Mouse (Mus musculus) neural tube, embryonic 13.5 days (tissue): ENCODE data around the gene Oprd1. TPM values are rescaled to one million over a fixed set of nuclear protein-coding genes. Genes with fewer than 3 reads are reported as not detected.

Source experiments
- ATAC-seq: fragments of 200-750 bp; cut with Nextera tagmentation; 2 replicates; pipeline ENCODE4 v1.8.0; 2017; ENCODE audit warnings: low read depth, mild to moderate bottlenecking, moderate TSS enrichment, moderate library complexity
- H3K27ac ChIP-seq: fragments of 300-500 bp; sonication (generic); replicated peaks from 2 replicates; pipeline ENCODE4 v1.5.1; 2015; ENCODE audit warnings: moderate library complexity, mild to moderate bottlenecking, inconsistent platforms
- H3K27me3 ChIP-seq: fragments of 300-500 bp; sonication (generic); 2 replicates; pipeline ENCODE4 v1.6.1; 2015; ENCODE audit warnings: mild to moderate bottlenecking, inconsistent platforms
- H3K36me3 ChIP-seq: fragments of 300-500 bp; sonication (generic); 2 replicates; pipeline ENCODE4 v1.6.1; 2015; ENCODE audit warnings: mild to moderate bottlenecking, inconsistent platforms
- H3K4me1 ChIP-seq: fragments of 300-500 bp; sonication (generic); replicated peaks from 2 replicates; pipeline ENCODE4 v1.6.1; 2015; ENCODE audit warnings: inconsistent platforms
- H3K4me2 ChIP-seq: fragments of 300-500 bp; sonication (generic); 2 replicates; pipeline ENCODE4 v1.6.1; 2015; ENCODE audit warnings: inconsistent platforms, mild to moderate bottlenecking, moderate library complexity
- H3K4me3 ChIP-seq: fragments of 300-500 bp; sonication (generic); 2 replicates; pipeline ENCODE4 v1.5.1; 2015; ENCODE audit warnings: mild to moderate bottlenecking, inconsistent platforms
- H3K9ac ChIP-seq: fragments of 300-500 bp; sonication (generic); 2 replicates; pipeline ENCODE4 v1.6.1; 2015; ENCODE audit warnings: moderate library complexity, mild to moderate bottlenecking, inconsistent platforms
- H3K9me3 ChIP-seq: fragments of 300-500 bp; sonication (generic); 2 replicates; pipeline ENCODE4 v1.6.1; 2016; ENCODE audit warnings: inconsistent platforms
- WGBS: fragments of 180-500 bp; shearing (Covaris S2); methylation state at CpG from one replicate; pipeline ENCODE4 v1.1.7; 2015; 5-methylcytosine and 5-hydroxymethylcytosine counted together
- polyA plus RNA-seq: library from polyadenylated mRNA; unstranded; fragments of >200 nt; fragmentation: Nextera tagmentation; extraction: Ambion mirVana; gene quantifications from 2 replicates; pipeline ENCODE4 v1.2.1, GENCODE M21; 2015

Oprd1 gene
- polyA plus RNA-seq, 1 experiment from 2014 or later: 0.77 TPM

DNA sequence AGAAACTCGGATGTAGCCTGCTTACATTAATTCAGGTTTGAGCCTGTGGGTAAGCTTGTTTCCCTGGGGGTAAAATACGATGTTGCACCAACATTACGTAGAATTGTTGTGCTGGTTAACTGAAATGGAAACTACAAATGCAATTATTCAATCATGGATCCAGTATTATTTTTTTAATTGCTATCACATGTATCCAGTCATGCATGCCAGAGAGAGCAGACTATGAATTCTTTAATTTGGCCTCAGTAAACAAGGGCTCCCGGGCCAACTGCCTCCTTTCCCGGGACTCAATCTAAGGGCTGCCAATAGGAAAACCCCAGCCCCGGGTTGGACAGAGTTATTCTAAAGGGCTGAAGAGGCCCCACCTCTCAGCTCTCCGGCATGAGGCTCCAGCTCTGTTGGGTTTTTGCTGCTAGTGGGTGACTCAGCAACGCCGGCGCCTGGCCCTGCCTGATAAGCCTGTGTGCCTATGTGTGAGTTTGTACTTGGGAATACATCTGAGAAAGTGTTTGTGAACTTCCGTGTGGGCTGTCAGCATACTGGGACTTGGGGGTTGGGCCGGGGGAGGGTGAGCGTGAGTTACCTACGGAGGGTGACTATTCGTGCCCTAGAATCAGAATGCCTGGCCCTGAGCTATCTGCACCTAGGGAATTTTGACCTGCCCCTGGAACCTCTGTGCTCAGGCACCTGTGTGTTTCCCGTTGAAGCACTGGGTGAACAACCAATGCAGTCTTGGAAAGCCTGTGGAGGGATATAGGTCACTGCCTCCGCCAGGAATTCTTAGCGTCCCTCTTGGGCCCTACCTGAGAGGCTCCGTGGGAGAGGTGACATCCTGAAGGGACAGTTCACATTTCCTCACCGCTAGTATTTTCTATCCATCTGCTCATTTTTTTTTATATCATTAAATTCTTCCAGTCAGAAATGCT lies 67.5 kb downstream of the Oprd1 start:
- Histone ChIP-seq H3K27ac (no peak overlapping the region), H3K9me3 (no peaks in the 10 kb centered on the region), H3K4me1 (peaks cover 15% of the 10 kb centered on the region), H3K36me3 (no peaks in the 10 kb centered on the region), H3K27me3 (peaks cover 13% of the 10 kb centered on the region; the same call in 1 of the 2 replicates), H3K9ac (no peak overlapping the region), H3K4me3 (no peak overlapping the region), H3K4me2 (no peak overlapping the region; the same call in 1 of the 2 replicates)
- WGBS: 41% methylated on average over 20 of the region's 20 CpGs
- no peak for ATAC-seq

- Histone ChIP-seq H3K4me2 (peak overlapping the region; percentile 97), H3K27ac (no peak overlapping the region), H3K4me3 (peak overlapping the region; percentile 59), H3K36me3 (no peaks in the 10 kb centered on the region), H3K27me3 (peaks cover 13% of the 10 kb centered on the region; the same call in 1 of the 2 replicates), H3K4me1 (peaks cover 15% of the 10 kb centered on the region), H3K9ac (no peak overlapping the region), H3K9me3 (no peaks in the 10 kb centered on the region)
- 44% methylated on average over 1 of the region's 1 CpGs for WGBS
- no peak for ATAC-seq
Measured at GRCm38 (mm10) chr4:132075796-132076195, 68.5 kb downstream of the Oprd1 start.

- H3K9me3 ChIP-seq: no peaks in the 10 kb centered on the region
- WGBS: 2% methylated on average over 47 of the region's 47 CpGs
- peaks cover 13% of the 10 kb centered on the region; the same call in 1 of the 2 replicates for H3K27me3 ChIP-seq
- peaks cover 15% of the 10 kb centered on the region for H3K4me1 ChIP-seq
- H3K9ac ChIP-seq: peak within 1 kb of the TSS; percentile 76
- H3K27ac ChIP-seq: no peak within 1 kb of the TSS
- ATAC-seq: peak; percentile 92
- peak within 1 kb of the TSS; percentile 97 for H3K4me2 ChIP-seq
- H3K4me3 ChIP-seq: peak within 1 kb of the TSS; percentile 59
- no peaks in the 10 kb centered on the region for H3K36me3 ChIP-seq
Measured at GRCm38 (mm10) chr4:132074933-132075769, 69.1 kb downstream of the Oprd1 start, which contains the start of gene Epb41. TSS of gene Epb41 (minus strand) at chr4:132075321.

- ATAC-seq: peak; percentile 65
- Histone ChIP-seq H3K4me1 (peaks cover 15% of the 10 kb centered on the region), H3K27ac (no peak within 1 kb of the TSS), H3K4me2 (peak within 1 kb of the TSS; percentile 97), H3K9me3 (no peaks in the 10 kb centered on the region), H3K36me3 (no peaks in the 10 kb centered on the region), H3K27me3 (peaks cover 13% of the 10 kb centered on the region; the same call in 1 of the 2 replicates), H3K9ac (peak within 1 kb of the TSS; percentile 76), H3K4me3 (peak within 1 kb of the TSS; percentile 59)
- under 1% methylated on average over 42 of the region's 42 CpGs for WGBS
Measured at GRCm38 (mm10) chr4:132074077-132074932, 70.0 kb downstream of the Oprd1 start, which contains the start of gene Gm10300. TSS of gene Gm10300 (plus strand) at chr4:132074697.

GRCm38 (mm10) chr4:132072946-132073345 lies 71.3 kb downstream of the Oprd1 start:
- H3K9ac ChIP-seq: no peak overlapping the region
- no peak for ATAC-seq
- no peak overlapping the region for H3K4me3 ChIP-seq
- H3K36me3 ChIP-seq: no peaks in the 10 kb centered on the region
- peaks cover 13% of the 10 kb centered on the region; the same call in 1 of the 2 replicates for H3K27me3 ChIP-seq
- H3K27ac ChIP-seq: no peak overlapping the region
- 71% methylated on average over 6 of the region's 6 CpGs for WGBS
- no peaks in the 10 kb centered on the region for H3K9me3 ChIP-seq
- H3K4me2 ChIP-seq: no peak overlapping the region
- H3K4me1 ChIP-seq: peaks cover 15% of the 10 kb centered on the region

- Histone ChIP-seq H3K36me3 (no peaks in the 10 kb centered on the region), H3K27me3 (peaks cover 13% of the 10 kb centered on the region; the same call in 1 of the 2 replicates), H3K27ac (no peak overlapping the region), H3K4me1 (peaks cover 15% of the 10 kb centered on the region), H3K4me3 (no peak overlapping the region), H3K9ac (no peak overlapping the region), H3K9me3 (no peaks in the 10 kb centered on the region), H3K4me2 (no peak overlapping the region)
- no peak for ATAC-seq
- 61% methylated on average over 3 of the region's 3 CpGs for WGBS
Measured at GRCm38 (mm10) chr4:132072156-132072555, 72.1 kb downstream of the Oprd1 start.

- WGBS: 95% methylated on average over 2 of the region's 2 CpGs
- Histone ChIP-seq H3K27ac (no peak overlapping the region), H3K9ac (no peak overlapping the region), H3K36me3 (no peaks in the 10 kb centered on the region), H3K4me3 (no peak overlapping the region), H3K4me2 (no peak overlapping the region), H3K27me3 (peaks cover 13% of the 10 kb centered on the region; the same call in 1 of the 2 replicates), H3K4me1 (peaks cover 15% of the 10 kb centered on the region), H3K9me3 (no peaks in the 10 kb centered on the region)
- no peak for ATAC-seq
Measured at GRCm38 (mm10) chr4:132071674-132072073, 72.6 kb downstream of the Oprd1 start.

DNA sequence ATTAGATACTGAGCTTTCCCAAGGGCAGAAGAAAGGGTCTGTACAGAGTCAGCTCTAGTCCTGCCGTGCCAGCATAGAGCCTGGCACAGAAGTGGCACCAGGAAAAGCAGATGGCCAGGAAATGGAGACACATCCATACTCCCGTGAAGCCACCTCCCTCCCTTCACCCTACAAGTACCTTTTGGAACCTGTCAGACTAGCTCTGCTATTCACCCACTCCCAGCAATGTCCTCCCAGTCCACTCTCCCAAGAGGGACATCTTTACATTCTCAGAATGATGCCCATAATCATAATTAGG lies 76.4 kb downstream of the Oprd1 start:
- H3K4me3 ChIP-seq: no peak overlapping the region
- peaks cover 3% of the 10 kb centered on the region; the same call in 1 of the 2 replicates for H3K27me3 ChIP-seq
- 72% methylated on average over 2 of the region's 2 CpGs for WGBS
- H3K36me3 ChIP-seq: no peaks in the 10 kb centered on the region
- H3K9me3 ChIP-seq: no peaks in the 10 kb centered on the region
- no peak overlapping the region for H3K27ac ChIP-seq
- H3K4me1 ChIP-seq: peaks cover 11% of the 10 kb centered on the region
- no peak for ATAC-seq
- H3K4me2 ChIP-seq: no peak overlapping the region
- H3K9ac ChIP-seq: no peak overlapping the region

- no peak for ATAC-seq
- no peak overlapping the region for H3K4me3 ChIP-seq
- H3K9ac ChIP-seq: no peak overlapping the region
- no peak overlapping the region for H3K4me2 ChIP-seq
- no peaks in the 10 kb centered on the region for H3K36me3 ChIP-seq
- no peak overlapping the region for H3K27ac ChIP-seq
- H3K27me3 ChIP-seq: no peaks in the 10 kb centered on the region
- peaks cover 11% of the 10 kb centered on the region for H3K4me1 ChIP-seq
- 83% methylated on average over 14 of the region's 14 CpGs for WGBS
- H3K9me3 ChIP-seq: no peaks in the 10 kb centered on the region
Measured at GRCm38 (mm10) chr4:132067112-132067937, 77.0 kb downstream of the Oprd1 start.

DNA sequence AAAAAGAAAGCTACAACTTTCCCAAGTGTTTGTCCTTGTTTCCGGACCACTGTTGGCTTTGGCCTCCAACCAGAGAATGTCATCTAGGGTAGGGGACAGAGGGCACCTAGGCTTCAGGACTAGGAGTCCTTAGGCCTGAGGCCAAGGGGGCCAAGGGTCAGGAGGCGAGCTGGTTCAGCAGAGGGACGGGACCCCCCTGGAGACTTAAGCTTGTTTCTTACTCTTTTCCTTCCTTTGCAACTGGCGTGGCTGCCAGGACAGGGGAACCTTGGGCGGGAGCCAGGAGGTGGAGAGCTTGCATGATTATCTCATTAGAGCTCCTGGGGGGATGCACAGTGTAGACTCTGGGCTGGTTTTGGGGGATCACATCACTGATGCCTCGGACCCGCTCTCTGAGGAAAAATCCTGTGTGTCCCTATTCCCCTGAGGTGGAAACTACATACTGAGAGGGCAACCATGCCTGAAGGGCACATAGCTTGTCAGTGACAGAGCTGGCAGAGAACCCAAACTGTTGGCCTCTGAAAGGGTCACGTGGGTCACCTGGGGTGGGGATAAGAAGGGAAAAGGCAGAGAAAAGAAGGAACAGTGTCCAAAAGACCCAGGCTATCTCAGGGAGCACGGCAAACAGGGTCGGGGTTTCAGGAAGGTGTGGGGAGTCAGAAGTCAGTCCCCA lies 78.0 kb downstream of the Oprd1 start:
- H3K36me3 ChIP-seq: no peaks in the 10 kb centered on the region
- ATAC-seq: no peak
- H3K27ac ChIP-seq: no peak overlapping the region
- no peak overlapping the region for H3K9ac ChIP-seq
- H3K4me2 ChIP-seq: no peak overlapping the region
- 70% methylated on average over 10 of the region's 10 CpGs for WGBS
- H3K27me3 ChIP-seq: no peaks in the 10 kb centered on the region
- H3K9me3 ChIP-seq: no peaks in the 10 kb centered on the region
- H3K4me3 ChIP-seq: no peak overlapping the region
- peaks cover 11% of the 10 kb centered on the region for H3K4me1 ChIP-seq
